Mouse (Mus musculus) testis, adult 2 months (tissue): ENCODE data around the gene Ubtd1.

Experiments used
- CTCF ChIP-seq: fragments of 200-500 bp; IDR thresholded peaks from 2 replicates; pipeline ENCODE4 v1.5.1; 2012; ENCODE audit warnings: low read depth, mild to moderate bottlenecking, inconsistent platforms, low read length, moderate library complexity; ENCODE audit not compliant: control insufficient read depth, insufficient read depth, insufficient replicate concordance
- POLR2A ChIP-seq: fragments of 200-500 bp; IDR thresholded peaks from 2 replicates; pipeline ENCODE4 v1.6.1; 2012; ENCODE audit warnings: low read depth, mild to moderate bottlenecking, inconsistent platforms, low read length, moderate library complexity; ENCODE audit not compliant: control insufficient read depth

GRCm38 (mm10) chr19:42035456-42036248, 54.1 kb downstream of the Ubtd1 start, which contains the start of gene Ankrd2:
- TF ChIP-seq CTCF (peak; percentile 54; the same call in 1 of the 2 replicates), POLR2A (no peak)
